Mouse (Mus musculus) embryonic facial prominence, embryonic 15.5 days (tissue): Measurements from ENCODE around the gene Zfp57. TPM values are rescaled to one million over a fixed set of nuclear protein-coding genes. Genes with fewer than 3 reads are reported as not detected.
"Not testable (repeated sequence)": the region's sequence is repeated elsewhere in the genome, so short reads cannot be mapped to it uniquely, and the experiment has no call there.

Source experiments
- ATAC-seq: fragments of 200-750 bp; cut with Nextera tagmentation; 2 replicates; pipeline ENCODE4 v1.8.0; 2017; ENCODE audit warnings: low read depth, moderate TSS enrichment; ENCODE audit not compliant: insufficient number of reproducible peaks, low FRiP score, low TSS enrichment
- H3K27ac ChIP-seq: fragments of 300-500 bp; sonication (generic); replicated peaks from 2 replicates; pipeline ENCODE4 v1.5.1; 2015; ENCODE audit warnings: mild to moderate bottlenecking, inconsistent platforms
- H3K27me3 ChIP-seq: fragments of 300-500 bp; sonication (generic); 2 replicates; pipeline ENCODE4 v1.6.1; 2015; ENCODE audit warnings: inconsistent platforms
- H3K36me3 ChIP-seq: fragments of 300-500 bp; sonication (generic); 2 replicates; pipeline ENCODE4 v1.6.1; 2015; ENCODE audit warnings: mild to moderate bottlenecking, inconsistent platforms
- H3K4me1 ChIP-seq: fragments of 300-500 bp; sonication (generic); 2 replicates; pipeline ENCODE4 v1.6.1; 2015; ENCODE audit warnings: inconsistent platforms
- H3K4me2 ChIP-seq: fragments of 300-500 bp; sonication (generic); replicated peaks from 2 replicates; pipeline ENCODE4 v1.6.1; 2015; ENCODE audit warnings: mild to moderate bottlenecking, inconsistent platforms
- H3K4me3 ChIP-seq: fragments of 300-500 bp; sonication (generic); replicated peaks from 2 replicates; pipeline ENCODE4 v1.5.1; 2015; ENCODE audit warnings: mild to moderate bottlenecking, inconsistent platforms
- H3K9ac ChIP-seq: fragments of 300-500 bp; sonication (generic); 2 replicates; pipeline ENCODE4 v1.6.1; 2015; ENCODE audit warnings: inconsistent platforms
- H3K9me3 ChIP-seq: fragments of 300-500 bp; sonication (generic); replicated peaks from 2 replicates; pipeline ENCODE4 v1.6.1; 2016; ENCODE audit warnings: inconsistent platforms
- WGBS: fragments of 180-500 bp; shearing (Covaris S2); methylation state at CpG from one replicate; pipeline ENCODE4 v1.1.7; 2015; 5-methylcytosine and 5-hydroxymethylcytosine counted together
- polyA plus RNA-seq: library from polyadenylated mRNA; unstranded; fragments of >200 nt; fragmentation: Nextera tagmentation; extraction: Ambion mirVana; gene quantifications from 2 replicates; pipeline ENCODE4 v1.2.1, GENCODE M21; 2015

Zfp57 gene
- polyA plus RNA-seq, 1 experiment from 2014 or later: 62.2 TPM

- Histone ChIP-seq H3K9ac (no peak overlapping the region), H3K4me3 (no peak overlapping the region), H3K9me3 (no peaks in the 10 kb centered on the region), H3K4me2 (no peak overlapping the region), H3K4me1 (no peaks in the 10 kb centered on the region), H3K36me3 (no peaks in the 10 kb centered on the region), H3K27me3 (no peaks in the 10 kb centered on the region), H3K27ac (no peak overlapping the region)
- no peak for ATAC-seq
- WGBS: 25% methylated on average over 7 of the region's 7 CpGs
These were observed 3.8 kb upstream of the Zfp57 start for GRCm38 (mm10) chr17:36997033-36997735.

- no peaks in the 10 kb centered on the region for H3K36me3 ChIP-seq
- ATAC-seq: no peak
These were observed 2.5 kb upstream of the Zfp57 start for GRCm38 (mm10) chr17:36998477-36998876.

GRCm38 (mm10) chr17:37002364-37003330, 1.7 kb downstream of the Zfp57 start:
- peak overlapping the region; percentile 91 for H3K27ac ChIP-seq
- H3K36me3 ChIP-seq: peaks cover 7% of the 10 kb centered on the region; the same call in 1 of the 2 replicates
- no peaks in the 10 kb centered on the region for H3K9me3 ChIP-seq
- H3K4me3 ChIP-seq: peak overlapping the region; percentile 70
- H3K9ac ChIP-seq: peak overlapping the region; percentile 86
- under 1% methylated on average over 49 of the region's 49 CpGs for WGBS
- no peaks in the 10 kb centered on the region for H3K27me3 ChIP-seq
- H3K4me1 ChIP-seq: peaks cover 7% of the 10 kb centered on the region
- H3K4me2 ChIP-seq: peak overlapping the region; percentile 83
- peak; percentile 85 for ATAC-seq

More at GRCm38 (mm10) chr17:36998477-36998876, 2.5 kb upstream of the Zfp57 start:
- WGBS: 62% methylated on average over 2 of the region's 2 CpGs
- H3K27me3 ChIP-seq: no peaks in the 10 kb centered on the region
- no peak overlapping the region for H3K4me3 ChIP-seq
- no peak overlapping the region for H3K9ac ChIP-seq
- H3K9me3 ChIP-seq: no peaks in the 10 kb centered on the region
- H3K4me1 ChIP-seq: peaks cover 7% of the 10 kb centered on the region
- H3K27ac ChIP-seq: no peak overlapping the region
- no peak overlapping the region for H3K4me2 ChIP-seq

GRCm38 (mm10) chr17:37003366-37003765, 2.4 kb downstream of the Zfp57 start:
- Histone ChIP-seq H3K9ac (0 out of 2 replicates have a peak overlapping the region, but pooled peaks have one; percentile 86), H3K27ac (no peak overlapping the region), H3K9me3 (no peaks in the 10 kb centered on the region), H3K4me3 (peak overlapping the region; percentile 70), H3K36me3 (peaks cover 14% of the 10 kb centered on the region; the same call in 1 of the 2 replicates), H3K4me1 (peaks cover 7% of the 10 kb centered on the region), H3K27me3 (no peaks in the 10 kb centered on the region), H3K4me2 (peak overlapping the region; percentile 83)
- ATAC-seq: no peak
- 40% methylated on average over 4 of the region's 4 CpGs for WGBS

- H3K27ac ChIP-seq: no peak overlapping the region
- H3K36me3 ChIP-seq: peaks cover 37% of the 10 kb centered on the region
- H3K27me3 ChIP-seq: no peaks in the 10 kb centered on the region
- no peak overlapping the region for H3K4me2 ChIP-seq
- H3K4me3 ChIP-seq: no peak overlapping the region
- 86% methylated on average over 6 of the region's 6 CpGs for WGBS
- peaks cover 2% of the 10 kb centered on the region for H3K4me1 ChIP-seq
- no peak for ATAC-seq
- H3K9me3 ChIP-seq: no peaks in the 10 kb centered on the region
- no peak overlapping the region for H3K9ac ChIP-seq
These were observed 7.2 kb downstream of the Zfp57 start for GRCm38 (mm10) chr17:37008161-37008560.

GRCm38 (mm10) chr17:37009460-37010042, 8.6 kb downstream of the Zfp57 start:
- 93% methylated on average over 17 of the region's 17 CpGs for WGBS
- H3K4me2 ChIP-seq: no peak overlapping the region
- H3K4me3 ChIP-seq: no peak overlapping the region
- ATAC-seq: no peak
- H3K36me3 ChIP-seq: peaks cover 37% of the 10 kb centered on the region
- H3K27me3 ChIP-seq: no peaks in the 10 kb centered on the region
- no peak overlapping the region for H3K9ac ChIP-seq
- H3K9me3 ChIP-seq: no peaks in the 10 kb centered on the region
- no peak overlapping the region for H3K27ac ChIP-seq
- no peaks in the 10 kb centered on the region for H3K4me1 ChIP-seq

- no peak overlapping the region for H3K27ac ChIP-seq
- H3K9ac ChIP-seq: no peak overlapping the region
- 84% methylated on average over 3 of the region's 3 CpGs for WGBS
- peaks cover 30% of the 10 kb centered on the region for H3K36me3 ChIP-seq
- H3K4me3 ChIP-seq: no peak overlapping the region
- H3K27me3 ChIP-seq: no peaks in the 10 kb centered on the region
- ATAC-seq: no peak
- H3K9me3 ChIP-seq: no peaks in the 10 kb centered on the region
- no peak overlapping the region for H3K4me2 ChIP-seq
- H3K4me1 ChIP-seq: no peaks in the 10 kb centered on the region
These were observed 10.8 kb downstream of the Zfp57 start for GRCm38 (mm10) chr17:37011719-37012118.

GRCm38 (mm10) chr17:37012141-37012540, 11.2 kb downstream of the Zfp57 start:
- no peak overlapping the region for H3K27ac ChIP-seq
- H3K4me2 ChIP-seq: no peak overlapping the region
- H3K4me3 ChIP-seq: no peak overlapping the region
- no peak for ATAC-seq
- no peaks in the 10 kb centered on the region for H3K9me3 ChIP-seq
- H3K9ac ChIP-seq: no peak overlapping the region
- no peaks in the 10 kb centered on the region for H3K27me3 ChIP-seq
- H3K36me3 ChIP-seq: peaks cover 30% of the 10 kb centered on the region
- H3K4me1 ChIP-seq: no peaks in the 10 kb centered on the region
- 73% methylated on average over 5 of the region's 5 CpGs for WGBS

GRCm38 (mm10) chr17:37016333-37016732, 15.4 kb downstream of the Zfp57 start:
- Histone ChIP-seq H3K36me3 (no peaks in the 10 kb centered on the region), H3K9me3 (no peaks in the 10 kb centered on the region)

GRCm38 (mm10) chr17:37018328-37018727, 17.4 kb downstream of the Zfp57 start:
- Histone ChIP-seq H3K4me1 (no peaks in the 10 kb centered on the region), H3K27me3 (no peaks in the 10 kb centered on the region), H3K4me2 (no peak overlapping the region), H3K27ac (no peak overlapping the region), H3K4me3 (no peak overlapping the region), H3K9me3 (no peaks in the 10 kb centered on the region), H3K9ac (no peak overlapping the region), H3K36me3 (no peaks in the 10 kb centered on the region)
- no peak for ATAC-seq
- WGBS: 74% methylated on average over 3 of the region's 3 CpGs

More at GRCm38 (mm10) chr17:37016333-37016732, 15.4 kb downstream of the Zfp57 start:
- Histone ChIP-seq H3K4me2 (no peak overlapping the region), H3K9ac (no peak overlapping the region), H3K4me3 (no peak overlapping the region), H3K4me1 (no peaks in the 10 kb centered on the region), H3K27me3 (no peaks in the 10 kb centered on the region), H3K27ac (no peak overlapping the region)
- ATAC-seq: no peak

GRCm38 (mm10) chr17:37019242-37019641, 18.3 kb downstream of the Zfp57 start:
- H3K27ac ChIP-seq, ATAC-seq, H3K4me1 ChIP-seq, H3K9ac ChIP-seq, H3K9me3 ChIP-seq, H3K27me3 ChIP-seq, H3K36me3 ChIP-seq, H3K4me3 ChIP-seq, H3K4me2 ChIP-seq: not testable (repeated sequence)
- 84% methylated on average over 5 of the region's 5 CpGs for WGBS
